Mouse (Mus musculus): ENCODE data around the gene Birc2.

- no peak for TF ChIP-seq POLR2A (IDR thresholded peaks at IDR 0.05; ENCODE audit: borderline replicate concordance, extremely low read depth, low read depth, low read length)
- no peak for TF ChIP-seq CTCF (IDR thresholded peaks at IDR 0.05; ENCODE audit: insufficient read depth, low read length)
Observed at GRCm38 (mm10) chr9:7796129-7796864, 40.6 kb downstream of the Birc2 start.

All from lung, adult 2 months (tissue).